Mouse (Mus musculus): Measurements from ENCODE around the gene Kitl. TPM values are rescaled to one million over a fixed set of nuclear protein-coding genes. Genes with fewer than 3 reads are reported as not detected.

Kitl gene
- polyA plus RNA-seq, 1 experiment from 2014 or later, result 22.2 TPM

DNA sequence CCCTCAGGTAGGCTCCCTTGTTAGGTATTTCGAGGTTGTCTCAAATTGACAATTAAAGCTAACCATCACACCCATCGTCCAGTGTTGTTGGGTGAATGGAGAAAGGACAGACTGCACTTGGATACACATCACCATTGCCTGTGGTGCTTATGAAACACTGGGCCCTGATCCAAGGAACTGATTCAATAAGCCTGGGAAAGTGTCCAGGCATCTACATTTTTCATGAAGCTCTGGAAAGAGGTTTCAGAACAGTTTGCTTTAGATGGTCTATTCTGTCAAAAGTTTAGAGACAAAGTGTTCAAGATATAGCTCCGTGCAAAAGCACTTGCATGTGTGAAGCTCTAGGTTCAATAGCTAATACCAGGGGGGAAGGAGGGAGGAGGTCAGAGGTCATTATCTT, 38.6 kb downstream of the Kitl start:
- Histone ChIP-seq H3K4me3 (replicated peaks; ENCODE audit: low read depth, low read length) (no peak overlapping the region), H3K9ac (replicated peaks; ENCODE audit: low read length) (no peak overlapping the region), H3K4me1 (ENCODE audit: control insufficient read depth, insufficient read depth, low read length) (no peaks in the 10 kb centered on the region), H3K27me3 (ENCODE audit: control insufficient read depth, insufficient read depth, low read length) (no peaks in the 10 kb centered on the region), H3K9me3 (ENCODE audit: control insufficient read depth, low read length) (no peaks in the 10 kb centered on the region), H3K36me3 (ENCODE audit: control insufficient read depth, insufficient read depth, low read length) (no peaks in the 10 kb centered on the region), H3K4me2 (ENCODE audit: low read length) (no peak overlapping the region), H3K27ac (replicated peaks; ENCODE audit: low read depth, low read length) (no peak overlapping the region)
- DNase-seq, result no peak
- WGBS, result 87% methylated on average over 3 of the region's 3 CpGs
- ATAC-seq (ENCODE audit: low FRiP score, low TSS enrichment), result no peak

DNA sequence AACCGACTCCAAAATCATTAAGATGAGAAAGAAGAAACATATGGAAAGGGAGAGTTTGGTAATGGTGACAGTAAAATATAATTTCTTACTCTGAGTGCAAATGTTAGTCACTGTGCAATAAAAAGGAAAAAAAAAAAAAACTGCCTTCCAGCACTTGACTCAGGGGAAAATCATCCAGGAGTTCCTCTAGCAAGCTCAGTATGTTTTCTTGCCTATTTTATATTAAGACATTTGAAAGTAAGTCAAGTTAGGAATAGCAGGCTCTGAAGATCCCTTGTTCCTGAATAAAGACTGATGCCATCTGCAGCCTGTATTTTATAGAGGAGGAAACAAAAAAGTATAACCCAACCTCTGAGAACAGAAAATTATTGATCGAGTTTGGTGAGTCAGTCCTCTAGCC, 39.7 kb downstream of the Kitl start:
- no peaks in the 10 kb centered on the region for H3K27me3 ChIP-seq (ENCODE audit: control insufficient read depth, insufficient read depth, low read length)
- H3K36me3 ChIP-seq (ENCODE audit: control insufficient read depth, insufficient read depth, low read length), result no peaks in the 10 kb centered on the region
- no peak overlapping the region for H3K27ac ChIP-seq (replicated peaks; ENCODE audit: low read depth, low read length)
- no peak overlapping the region for H3K4me2 ChIP-seq (ENCODE audit: low read length)
- WGBS, result 87% methylated on average over 2 of the region's 2 CpGs
- no peak for DNase-seq
- no peaks in the 10 kb centered on the region for H3K4me1 ChIP-seq (ENCODE audit: control insufficient read depth, insufficient read depth, low read length)
- no peaks in the 10 kb centered on the region for H3K9me3 ChIP-seq (ENCODE audit: control insufficient read depth, low read length)
- H3K9ac ChIP-seq (replicated peaks; ENCODE audit: low read length), result no peak overlapping the region
- no peak for ATAC-seq (ENCODE audit: low FRiP score, low TSS enrichment)
- H3K4me3 ChIP-seq (replicated peaks; ENCODE audit: low read depth, low read length), result no peak overlapping the region

DNA sequence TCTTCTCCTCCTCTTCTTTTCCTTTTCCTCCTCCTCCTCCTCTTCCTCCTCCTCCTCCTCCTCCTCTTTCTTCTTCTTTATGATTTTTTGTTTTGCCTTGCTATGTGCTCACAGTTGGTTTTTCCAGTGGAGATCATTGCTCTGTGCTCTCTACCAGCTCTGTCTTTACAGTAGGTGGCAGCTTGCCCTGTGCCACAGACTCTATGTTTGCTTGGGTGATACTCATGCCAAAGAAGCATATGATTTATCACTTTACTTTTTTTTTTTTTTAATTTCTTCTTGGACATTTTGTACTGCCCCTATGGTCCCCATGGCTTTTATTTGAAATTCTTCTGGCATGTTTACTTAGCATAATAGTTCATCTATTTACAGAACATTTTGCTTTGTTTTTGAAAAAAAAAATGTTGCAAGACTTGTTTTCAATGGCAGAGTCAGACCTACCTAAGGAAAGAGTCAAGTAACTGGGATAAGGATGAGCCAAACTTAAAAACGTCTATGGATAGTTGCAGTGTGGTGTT, 41.7 kb downstream of the Kitl start:
- Histone ChIP-seq H3K36me3 (ENCODE audit: control insufficient read depth, insufficient read depth, low read length) (no peaks in the 10 kb centered on the region), H3K4me1 (ENCODE audit: control insufficient read depth, insufficient read depth, low read length) (no peaks in the 10 kb centered on the region), H3K9me3 (ENCODE audit: control insufficient read depth, low read length) (no peaks in the 10 kb centered on the region), H3K27ac (replicated peaks; ENCODE audit: low read depth, low read length) (no peak overlapping the region), H3K9ac (replicated peaks; ENCODE audit: low read length) (no peak overlapping the region), H3K27me3 (ENCODE audit: control insufficient read depth, insufficient read depth, low read length) (no peaks in the 10 kb centered on the region), H3K4me3 (replicated peaks; ENCODE audit: low read depth, low read length) (no peak overlapping the region), H3K4me2 (ENCODE audit: low read length) (no peak overlapping the region)
- WGBS, result 84% methylated on average over 1 of the region's 1 CpGs
- DNase-seq (no peak), ATAC-seq (ENCODE audit: low FRiP score, low TSS enrichment) (no peak)

DNA sequence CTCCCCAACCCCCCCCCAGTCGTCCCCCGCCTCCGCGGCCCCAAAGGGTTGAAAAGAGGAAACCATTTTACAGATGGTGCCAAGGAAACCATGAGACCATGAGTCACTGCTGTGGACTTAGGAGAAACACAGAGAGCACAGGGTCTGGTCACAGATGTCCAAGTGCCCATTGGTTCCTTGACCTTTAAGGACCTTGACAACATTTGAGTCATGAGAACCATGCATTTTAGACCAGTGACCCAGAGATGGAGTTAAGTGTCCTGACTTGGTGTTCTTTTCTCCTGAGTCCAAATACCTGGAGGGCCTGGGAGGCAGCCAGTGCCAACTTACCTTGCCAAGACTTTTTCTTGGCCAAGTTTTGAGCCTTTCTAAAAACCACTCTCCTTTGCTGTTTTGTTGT, 43.9 kb downstream of the Kitl start:
- Histone ChIP-seq H3K27me3 (ENCODE audit: control insufficient read depth, insufficient read depth, low read length) (no peaks in the 10 kb centered on the region), H3K27ac (replicated peaks; ENCODE audit: low read depth, low read length) (no peak overlapping the region), H3K9me3 (ENCODE audit: control insufficient read depth, low read length) (no peaks in the 10 kb centered on the region), H3K4me2 (ENCODE audit: low read length) (no peak overlapping the region), H3K4me3 (replicated peaks; ENCODE audit: low read depth, low read length) (no peak overlapping the region), H3K9ac (replicated peaks; ENCODE audit: low read length) (no peak overlapping the region), H3K4me1 (ENCODE audit: control insufficient read depth, insufficient read depth, low read length) (no peaks in the 10 kb centered on the region), H3K36me3 (ENCODE audit: control insufficient read depth, insufficient read depth, low read length) (no peaks in the 10 kb centered on the region)
- DNase-seq (no peak), ATAC-seq (ENCODE audit: low FRiP score, low TSS enrichment) (no peak)
- WGBS, result 93% methylated on average over 4 of the region's 4 CpGs

DNA sequence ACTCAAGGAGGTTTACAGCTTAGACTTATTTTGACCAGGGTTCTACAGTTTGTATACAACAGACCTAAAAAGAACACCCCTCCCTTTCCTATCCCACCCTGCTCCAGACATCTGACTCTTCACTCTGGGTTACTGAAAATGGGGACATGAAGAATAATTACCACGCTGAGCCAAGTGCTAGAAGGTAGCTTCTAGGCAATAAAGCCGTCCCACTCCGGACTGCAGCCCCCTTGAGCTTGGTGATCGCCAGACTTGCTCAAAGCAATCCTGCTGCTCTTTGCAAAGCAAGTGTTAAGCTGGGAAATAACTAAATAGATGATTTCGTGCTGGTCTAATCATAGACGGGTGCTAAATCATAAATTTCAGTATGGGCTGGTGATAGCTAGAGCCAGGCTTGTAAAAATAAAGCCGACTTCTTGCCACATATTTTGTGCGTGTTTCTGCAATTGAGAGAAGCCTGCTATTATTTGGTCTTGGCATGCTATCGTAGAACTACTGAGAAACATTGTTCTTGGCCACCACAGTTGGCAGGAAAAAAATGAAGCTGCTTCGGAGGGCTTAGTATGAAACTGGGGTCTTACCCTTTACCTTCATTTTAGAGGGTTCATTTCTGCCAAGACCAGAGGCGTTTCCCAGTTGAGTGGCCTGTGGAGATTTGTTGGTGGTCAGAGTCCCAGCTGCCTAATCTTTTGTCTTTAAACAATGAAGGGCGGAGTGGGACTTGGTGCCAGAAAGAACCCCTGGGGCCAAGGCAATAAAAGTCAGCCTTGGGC, 50.3 kb downstream of the Kitl start:
- Histone ChIP-seq H3K4me1 (ENCODE audit: control insufficient read depth, insufficient read depth, low read length) (peaks cover 4% of the 10 kb centered on the region; the same call in 1 of the 2 replicates), H3K36me3 (ENCODE audit: control insufficient read depth, insufficient read depth, low read length) (no peaks in the 10 kb centered on the region), H3K4me3 (replicated peaks; ENCODE audit: low read depth, low read length) (no peak overlapping the region), H3K4me2 (ENCODE audit: low read length) (peak overlapping the region; percentile 12), H3K27ac (replicated peaks; ENCODE audit: low read depth, low read length) (0 out of 2 replicates have a peak overlapping the region, but pooled peaks have one; percentile 20), H3K9me3 (ENCODE audit: control insufficient read depth, low read length) (no peaks in the 10 kb centered on the region), H3K27me3 (ENCODE audit: control insufficient read depth, insufficient read depth, low read length) (no peaks in the 10 kb centered on the region), H3K9ac (replicated peaks; ENCODE audit: low read length) (no peak overlapping the region)
- DNase-seq (peak; percentile 41), ATAC-seq (ENCODE audit: low FRiP score, low TSS enrichment) (peak; percentile 43; the same call in 1 of the 2 replicates)
- 13% methylated on average over 12 of the region's 12 CpGs for WGBS

DNA sequence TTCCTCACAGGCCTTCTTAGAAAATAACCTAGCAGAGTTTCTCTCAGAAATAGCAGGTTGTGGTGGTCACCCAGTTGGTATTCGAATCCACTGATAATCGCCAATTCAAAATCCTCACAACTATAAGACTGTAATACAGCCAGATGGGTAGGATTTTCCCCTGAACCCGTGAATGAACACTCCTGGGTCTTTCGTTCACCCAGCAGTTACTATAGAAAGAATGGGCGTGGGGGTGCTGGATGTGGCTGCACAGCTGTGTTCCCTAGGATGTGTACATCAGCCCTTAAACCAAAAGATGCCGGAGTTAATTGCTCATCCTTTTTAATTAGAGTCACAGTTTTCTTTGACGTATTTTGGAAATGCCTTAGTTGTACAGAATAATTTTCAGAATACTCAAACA, 50.9 kb downstream of the Kitl start:
- no peak overlapping the region for H3K4me2 ChIP-seq (ENCODE audit: low read length)

DNA sequence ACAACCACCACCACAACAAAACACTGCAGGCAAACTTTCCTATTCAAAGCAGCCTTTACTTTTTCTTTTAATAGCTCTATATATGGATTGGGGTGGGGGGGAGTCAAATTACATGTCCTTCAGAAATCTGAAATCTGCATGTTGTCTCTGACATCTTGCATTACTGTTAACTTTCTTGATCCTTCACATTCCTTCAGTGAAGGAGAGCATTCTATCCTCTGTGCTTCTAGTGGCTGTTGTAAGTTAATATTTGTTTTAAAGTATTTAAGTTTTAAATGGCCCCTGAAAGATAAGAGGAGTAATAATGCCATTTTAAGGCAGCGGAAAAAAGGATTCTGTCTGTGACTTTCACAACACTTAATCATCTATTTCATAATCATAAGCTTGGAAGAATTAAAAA, 57.2 kb downstream of the Kitl start:
- Histone ChIP-seq H3K27me3 (ENCODE audit: control insufficient read depth, insufficient read depth, low read length) (no peaks in the 10 kb centered on the region), H3K4me1 (ENCODE audit: control insufficient read depth, insufficient read depth, low read length) (no peaks in the 10 kb centered on the region), H3K4me2 (ENCODE audit: low read length) (no peak overlapping the region), H3K36me3 (ENCODE audit: control insufficient read depth, insufficient read depth, low read length) (no peaks in the 10 kb centered on the region), H3K9me3 (ENCODE audit: control insufficient read depth, low read length) (no peaks in the 10 kb centered on the region), H3K4me3 (replicated peaks; ENCODE audit: low read depth, low read length) (no peak overlapping the region), H3K27ac (replicated peaks; ENCODE audit: low read depth, low read length) (no peak overlapping the region), H3K9ac (replicated peaks; ENCODE audit: low read length) (no peak overlapping the region)
- ATAC-seq (ENCODE audit: low FRiP score, low TSS enrichment) (no peak), DNase-seq (no peak)
- 92% methylated on average over 1 of the region's 1 CpGs for WGBS

More for the DNA sequence above, 50.9 kb downstream of the Kitl start:
- Histone ChIP-seq H3K4me1 (ENCODE audit: control insufficient read depth, insufficient read depth, low read length) (peaks cover 4% of the 10 kb centered on the region; the same call in 1 of the 2 replicates), H3K27me3 (ENCODE audit: control insufficient read depth, insufficient read depth, low read length) (no peaks in the 10 kb centered on the region), H3K4me3 (replicated peaks; ENCODE audit: low read depth, low read length) (no peak overlapping the region), H3K9ac (replicated peaks; ENCODE audit: low read length) (no peak overlapping the region), H3K9me3 (ENCODE audit: control insufficient read depth, low read length) (no peaks in the 10 kb centered on the region), H3K27ac (replicated peaks; ENCODE audit: low read depth, low read length) (no peak overlapping the region), H3K36me3 (ENCODE audit: control insufficient read depth, insufficient read depth, low read length) (no peaks in the 10 kb centered on the region)
- 13% methylated on average over 7 of the region's 7 CpGs for WGBS
- DNase-seq (no peak), ATAC-seq (ENCODE audit: low FRiP score, low TSS enrichment) (no peak)

DNA sequence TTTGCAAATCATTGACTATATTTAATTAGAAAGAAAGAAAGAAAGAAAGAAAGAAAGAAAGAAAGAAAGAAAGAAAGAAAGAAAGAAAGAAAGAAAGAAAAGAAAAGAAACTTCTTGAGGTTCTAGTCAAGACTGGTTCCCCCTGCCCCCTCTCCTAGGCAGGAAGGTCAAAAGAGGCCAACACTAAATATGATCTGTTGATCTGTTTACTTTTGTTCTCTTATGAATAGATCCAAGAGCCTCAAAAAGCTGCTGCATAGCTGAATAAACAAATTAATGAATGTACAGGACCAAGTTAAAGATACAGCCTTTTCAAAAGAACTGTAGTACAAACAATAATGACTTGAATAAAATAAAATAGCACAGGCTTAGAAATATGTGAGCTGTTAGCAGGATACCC, 57.7 kb downstream of the Kitl start:
- no peak overlapping the region for H3K9ac ChIP-seq (replicated peaks; ENCODE audit: low read length)
- no peak overlapping the region for H3K4me2 ChIP-seq (ENCODE audit: low read length)
- no peaks in the 10 kb centered on the region for H3K4me1 ChIP-seq (ENCODE audit: control insufficient read depth, insufficient read depth, low read length)
- no peak for DNase-seq
- ATAC-seq (ENCODE audit: low FRiP score, low TSS enrichment), result no peak
- no peak overlapping the region for H3K27ac ChIP-seq (replicated peaks; ENCODE audit: low read depth, low read length)
- no peak overlapping the region for H3K4me3 ChIP-seq (replicated peaks; ENCODE audit: low read depth, low read length)
- H3K9me3 ChIP-seq (ENCODE audit: control insufficient read depth, low read length), result no peaks in the 10 kb centered on the region
- H3K36me3 ChIP-seq (ENCODE audit: control insufficient read depth, insufficient read depth, low read length), result no peaks in the 10 kb centered on the region
- H3K27me3 ChIP-seq (ENCODE audit: control insufficient read depth, insufficient read depth, low read length), result no peaks in the 10 kb centered on the region

DNA sequence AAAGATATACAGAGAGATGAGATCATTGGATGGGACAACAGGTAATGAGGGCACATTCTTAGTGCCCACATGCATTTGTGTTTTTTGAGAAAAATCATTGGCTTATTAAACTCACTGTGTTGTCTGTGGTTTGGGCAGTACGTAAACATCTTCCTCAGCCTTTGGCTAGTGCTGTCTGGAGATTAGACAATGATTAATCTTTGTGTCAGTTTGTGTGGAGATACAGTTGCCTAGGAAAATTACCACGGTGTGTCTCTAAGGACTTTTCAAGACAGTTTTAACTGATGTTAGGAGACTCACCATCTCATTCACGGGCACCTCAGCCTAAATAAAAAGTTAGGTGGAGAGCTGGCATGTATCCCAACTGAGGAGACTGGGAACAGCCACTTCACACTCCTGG, 85.7 kb downstream of the Kitl start:
- WGBS, result 75% methylated on average over 3 of the region's 3 CpGs
- H3K9ac ChIP-seq (replicated peaks; ENCODE audit: low read length), result no peak overlapping the region
- ATAC-seq (ENCODE audit: low FRiP score, low TSS enrichment), result no peak

More for the DNA sequence above, 85.7 kb downstream of the Kitl start:
- Histone ChIP-seq H3K4me2 (ENCODE audit: low read length) (no peak overlapping the region), H3K36me3 (ENCODE audit: control insufficient read depth, insufficient read depth, low read length) (no peaks in the 10 kb centered on the region), H3K4me1 (ENCODE audit: control insufficient read depth, insufficient read depth, low read length) (no peaks in the 10 kb centered on the region), H3K27me3 (ENCODE audit: control insufficient read depth, insufficient read depth, low read length) (no peaks in the 10 kb centered on the region), H3K9me3 (ENCODE audit: control insufficient read depth, low read length) (no peaks in the 10 kb centered on the region), H3K27ac (replicated peaks; ENCODE audit: low read depth, low read length) (no peak overlapping the region), H3K4me3 (replicated peaks; ENCODE audit: low read depth, low read length) (no peak overlapping the region)
- DNase-seq, result no peak
